ENCODE assay signal across 8 mouse cellular contexts in genomic region chrX:74084946-74085498, GRCm38 (mm10). TPM values are rescaled to one million over a fixed set of nuclear protein-coding genes. Genes with fewer than 3 reads are reported as not detected.
DNase-seq lines count a peak whose midpoint lies in the region; ATAC-seq and TF ChIP-seq lines count a peak whose summit lies in the region.

No protein-coding gene starts in this region.

- peak overlapping the region; percentile 80 for H3K9ac ChIP-seq in embryonic facial prominence, embryonic 13.5 days
- H3K9ac ChIP-seq in heart, adult 2 months (ENCODE audit: low read depth, low read length), result peak overlapping the region; percentile 91
- peak overlapping the region; percentile 83 for H3K9ac ChIP-seq in limb, embryonic 12.5 days (replicated peaks)
- H3K9ac ChIP-seq in midbrain, embryonic 14.5 days (replicated peaks; ENCODE audit: low read length), result peak overlapping the region; percentile 70

- ATAC-seq in embryonic facial prominence, embryonic 13.5 days (ENCODE audit: insufficient number of reproducible peaks, insufficient read depth, low FRiP score, low TSS enrichment, low read depth), result peak; percentile 84
- ATAC-seq in limb, embryonic 12.5 days (ENCODE audit: insufficient number of reproducible peaks, insufficient read depth, low FRiP score, low TSS enrichment, low read depth), result peak; percentile 63
- ATAC-seq in midbrain, embryonic 14.5 days (ENCODE audit: low FRiP score, low TSS enrichment), result peak; percentile 75

- peak; percentile 84 for DNase-seq in 416B (ENCODE audit: low read depth)
- DNase-seq in adrenal gland, postnatal 4 days (ENCODE audit: low spot score in 2 of 2), result peak; percentile 38 to 52
- peak; percentile 82 to 87 for DNase-seq in heart, adult 2 months
- DNase-seq in kidney, adult 2 months, result peak; percentile 80
- DNase-seq in midbrain, embryonic 14.5 days, result peak; percentile 92
- DNase-seq in spleen, adult 12 weeks (ENCODE audit: low spot score), result peak; percentile 55

- intact Hi-C loops in heart, adult 2 months (cut with DNase I), result loop anchor here (5.0 to 10.0 kb wide), 2 partner anchors 118 to 160 kb away; partner anchors contain the start of genes Flna and Hcfc1

- no peaks in the 10 kb centered on the region for H3K79me2 ChIP-seq in heart, adult 2 months (replicated peaks; ENCODE audit: control insufficient read depth, insufficient read depth, low read length)

- H3K36me3 ChIP-seq in embryonic facial prominence, embryonic 13.5 days, result no peaks in the 10 kb centered on the region
- H3K36me3 ChIP-seq in heart, adult 2 months (ENCODE audit: control insufficient read depth, insufficient read depth, low read length), result peaks cover 15% of the 10 kb centered on the region
- no peaks in the 10 kb centered on the region for H3K36me3 ChIP-seq in kidney, adult 2 months (ENCODE audit: control insufficient read depth, insufficient read depth, low read length)
- no peaks in the 10 kb centered on the region for H3K36me3 ChIP-seq in limb, embryonic 12.5 days
- no peaks in the 10 kb centered on the region for H3K36me3 ChIP-seq in midbrain, embryonic 14.5 days (ENCODE audit: control insufficient read depth, insufficient read depth, low read length)

- H3K27me3 ChIP-seq in embryonic facial prominence, embryonic 13.5 days, result peaks cover 6% of the 10 kb centered on the region
- no peaks in the 10 kb centered on the region for H3K27me3 ChIP-seq in heart, adult 2 months (ENCODE audit: control insufficient read depth, insufficient read depth, low read length)
- H3K27me3 ChIP-seq in kidney, adult 2 months (replicated peaks; ENCODE audit: control insufficient read depth, insufficient read depth, low read length), result no peaks in the 10 kb centered on the region
- peaks cover 16% of the 10 kb centered on the region for H3K27me3 ChIP-seq in limb, embryonic 12.5 days
- no peaks in the 10 kb centered on the region for H3K27me3 ChIP-seq in midbrain, embryonic 14.5 days (ENCODE audit: control insufficient read depth, insufficient read depth, low read length)

- H3K4me2 ChIP-seq in embryonic facial prominence, embryonic 13.5 days, result peak overlapping the region; percentile 58
- peak overlapping the region; percentile 63 for H3K4me2 ChIP-seq in limb, embryonic 12.5 days
- H3K4me2 ChIP-seq in midbrain, embryonic 14.5 days (ENCODE audit: low read length), result peak overlapping the region; percentile 62

- TF ChIP-seq EP300 in heart, adult 2 months (IDR thresholded peaks at IDR 0.05; ENCODE audit: insufficient read depth, low read depth, low read length), result no peak

- H3K4me1 ChIP-seq in embryonic facial prominence, embryonic 13.5 days, result 0 out of 2 replicates have a peak, but pooled peaks cover 3% of the 10 kb centered on the region
- peaks cover 10% of the 10 kb centered on the region for H3K4me1 ChIP-seq in heart, adult 2 months (ENCODE audit: control insufficient read depth, insufficient read depth, low read length)
- H3K4me1 ChIP-seq in kidney, adult 2 months (ENCODE audit: control insufficient read depth, insufficient read depth, low read length), result peaks cover 2% of the 10 kb centered on the region; the same call in 1 of the 2 replicates
- H3K4me1 ChIP-seq in limb, embryonic 12.5 days (replicated peaks), result 0 out of 2 replicates have a peak, but pooled peaks cover 5% of the 10 kb centered on the region
- no peaks in the 10 kb centered on the region; the same call in none of the 2 replicates for H3K4me1 ChIP-seq in midbrain, embryonic 14.5 days (ENCODE audit: control insufficient read depth, insufficient read depth, low read length)

- peak overlapping the region; percentile 58 for H3K4me3 ChIP-seq in embryonic facial prominence, embryonic 13.5 days
- H3K4me3 ChIP-seq in heart, adult 2 months, result peak overlapping the region; percentile 68
- H3K4me3 ChIP-seq in kidney, adult 2 months (ENCODE audit: insufficient read depth, low read depth, low read length), result peak overlapping the region; percentile 86
- H3K4me3 ChIP-seq in limb, embryonic 12.5 days (replicated peaks), result peak overlapping the region; percentile 57
- peak overlapping the region; percentile 51 for H3K4me3 ChIP-seq in midbrain, embryonic 14.5 days (replicated peaks; ENCODE audit: low read depth, low read length)

- peak; percentile 66 for TF ChIP-seq POLR2A in heart, adult 2 months (IDR thresholded peaks at IDR 0.05; ENCODE audit: insufficient read depth, low read depth, low read length)
- peak; percentile 29 for TF ChIP-seq POLR2A in kidney, adult 2 months (IDR thresholded peaks at IDR 0.05; ENCODE audit: low read depth, low read length)

- 21% methylated on average over 22 of the region's 56 CpGs for WGBS in embryonic facial prominence, embryonic 13.5 days
- 6% methylated on average over 45 of the region's 56 CpGs for WGBS in heart, adult 2 months
- 2% methylated on average over 25 of the region's 56 CpGs for WGBS in kidney, adult 2 months
- 12% methylated on average over 48 of the region's 56 CpGs for WGBS in limb, embryonic 12.5 days
- WGBS in midbrain, embryonic 14.5 days, result 25% methylated on average over 45 of the region's 56 CpGs

- no peak for TF ChIP-seq CTCF in heart, adult 2 months (IDR thresholded peaks at IDR 0.05)
- TF ChIP-seq CTCF in kidney, adult 2 months (conservative IDR thresholded peaks at IDR 0.05; ENCODE audit: insufficient read depth, insufficient read length, low read depth, low read length), result no peak

- no peaks in the 10 kb centered on the region for H3K9me3 ChIP-seq in embryonic facial prominence, embryonic 13.5 days
- H3K9me3 ChIP-seq in limb, embryonic 12.5 days, result no peaks in the 10 kb centered on the region
- H3K9me3 ChIP-seq in midbrain, embryonic 14.5 days (ENCODE audit: control insufficient read depth, low read length), result no peaks in the 10 kb centered on the region

- H3K27ac ChIP-seq in embryonic facial prominence, embryonic 13.5 days, result peak overlapping the region; percentile 95
- peak overlapping the region; percentile 95 for H3K27ac ChIP-seq in heart, adult 2 months
- H3K27ac ChIP-seq in kidney, adult 2 months (ENCODE audit: insufficient read depth, low read depth, low read length), result peak overlapping the region; percentile 95
- peak overlapping the region; percentile 94 for H3K27ac ChIP-seq in limb, embryonic 12.5 days
- peak overlapping the region; percentile 95 for H3K27ac ChIP-seq in midbrain, embryonic 14.5 days (replicated peaks; ENCODE audit: low read depth, low read length)

RNA-seq across cellular contexts. Expression of gene Opn1mw, which starts 42.2 kb away (rescaled TPM):
- not detected for total RNA-seq in adrenal gland, postnatal 4 days (2021)
- polyA plus RNA-seq in embryonic facial prominence, embryonic 13.5 days (2015; fragmentation: Nextera tagmentation; extraction: Ambion mirVana), result not detected in 2 replicates
- not detected for total RNA-seq in heart, adult 2 months (2021)
- polyA plus RNA-seq in heart, adult 2 months (2012; rRNA removed), result not detected in 2 replicates
- polyA plus RNA-seq in kidney, adult 2 months (2012; rRNA removed), result not detected in 2 replicates
- polyA plus RNA-seq in limb, embryonic 12.5 days (2016; fragmentation: Nextera tagmentation; extraction: Ambion mirVana), result not detected in 2 replicates
- not detected in 2 replicates for polyA plus RNA-seq in midbrain, embryonic 14.5 days (2014; fragmentation: Nextera tagmentation; extraction: Ambion mirVana)

RNA-seq across cellular contexts. Expression of gene Mecp2, which starts 50.1 kb away (rescaled TPM):
- total RNA-seq in adrenal gland, postnatal 4 days (2021), result 10 to 100 TPM; 41.1 to 45.1 TPM
- 12.1 and 12.6 TPM in 2 replicates for polyA plus RNA-seq in embryonic facial prominence, embryonic 13.5 days (2015; fragmentation: Nextera tagmentation; extraction: Ambion mirVana)
- 10 to 100 TPM; 27.0 to 32.6 TPM for total RNA-seq in heart, adult 2 months (2021)
- polyA plus RNA-seq in heart, adult 2 months (2012; rRNA removed), result 6.2 and 9.6 TPM in 2 replicates
- 6.8 and 7.0 TPM in 2 replicates for polyA plus RNA-seq in kidney, adult 2 months (2012; rRNA removed)
- polyA plus RNA-seq in limb, embryonic 12.5 days (2016; fragmentation: Nextera tagmentation; extraction: Ambion mirVana), result 13.1 and 14.2 TPM in 2 replicates
- polyA plus RNA-seq in midbrain, embryonic 14.5 days (2014; fragmentation: Nextera tagmentation; extraction: Ambion mirVana), result 17.8 and 19.4 TPM in 2 replicates

Comparison
In these comparisons a context has a peak if more than half of its experiments do, and no peak if none do; other contexts are left out.
1. Peak in every context shown above with its lines: DNase-seq, ATAC-seq, H3K4me3 ChIP-seq and H3K27ac ChIP-seq.